Mouse (Mus musculus) hindbrain, embryonic 11.5 days (tissue): Measurements from ENCODE around the gene Gm11549. TPM values are rescaled to one million over a fixed set of nuclear protein-coding genes. Genes with fewer than 3 reads are reported as not detected.
A peak's percentile ranks its signal among the peaks of the same experiment; 100 is the strongest.

ENCODE experiments used
- ATAC-seq: fragments of 200-750 bp; cut with Nextera tagmentation; 2 replicates; pipeline ENCODE4 v1.8.0; 2017; ENCODE audit warnings: mild to moderate bottlenecking, moderate TSS enrichment, moderate library complexity; ENCODE audit not compliant: low FRiP score
- DNase-seq: peaks from one replicate; pipeline ENCODE4 v3.0.0-alpha.2; 2015; ENCODE audit warnings: low spot score
- H3K27ac ChIP-seq: fragments of 300-500 bp; sonication (generic); 2 replicates; pipeline ENCODE4 v1.5.1; 2014; ENCODE audit warnings: mild to moderate bottlenecking, low read depth, low read length
- H3K27me3 ChIP-seq: fragments of 300-500 bp; sonication (generic); 2 replicates; pipeline ENCODE4 v1.6.1; 2014; ENCODE audit warnings: mild to moderate bottlenecking, low read length, moderate library complexity, mixed read lengths; ENCODE audit not compliant: control insufficient read depth, insufficient read depth
- H3K36me3 ChIP-seq: fragments of 300-500 bp; sonication (generic); 2 replicates; pipeline ENCODE4 v1.6.1; 2014; ENCODE audit warnings: mild to moderate bottlenecking, low read length, moderate library complexity, mixed read lengths; ENCODE audit not compliant: control insufficient read depth, insufficient read depth
- H3K4me1 ChIP-seq: fragments of 300-500 bp; sonication (generic); replicated peaks from 2 replicates; pipeline ENCODE4 v1.6.1; 2014; ENCODE audit warnings: low read length, mixed read lengths; ENCODE audit not compliant: control insufficient read depth, insufficient read depth
- H3K4me2 ChIP-seq: fragments of 300-500 bp; sonication (generic); replicated peaks from 2 replicates; pipeline ENCODE4 v1.6.1; 2014; ENCODE audit warnings: mild to moderate bottlenecking, low read depth, low read length
- H3K4me3 ChIP-seq: fragments of 300-500 bp; sonication (generic); 2 replicates; pipeline ENCODE4 v1.5.1; 2014; ENCODE audit warnings: low read depth, low read length
- H3K9ac ChIP-seq: fragments of 300-500 bp; sonication (generic); 2 replicates; pipeline ENCODE4 v1.6.1; 2014; ENCODE audit warnings: low read depth, low read length
- H3K9me3 ChIP-seq: fragments of 300-500 bp; sonication (generic); 2 replicates; pipeline ENCODE4 v1.6.1; 2016; ENCODE audit warnings: low read length; ENCODE audit not compliant: control insufficient read depth
- WGBS: fragments of 180-500 bp; shearing (Covaris S2); extraction: QIAGEN DNeasy Blood & Tissue Kit; methylation state at CpG from one replicate; pipeline ENCODE4 v1.1.7; 2014; 5-methylcytosine and 5-hydroxymethylcytosine counted together
- polyA plus RNA-seq: library from polyadenylated mRNA; unstranded; fragments of >200 nt; fragmentation: Nextera tagmentation; extraction: Ambion mirVana; gene quantifications from 2 replicates; pipeline ENCODE4 v1.2.1, GENCODE M21; 2014

Gm11549 gene
- polyA plus RNA-seq, 1 experiment from 2014 or later: 0.34 TPM

GRCm38 (mm10) chr3:36531242-36531641 is 9.6 kb upstream of the Gm11549 start:
- WGBS: 39% methylated on average over 2 of the region's 2 CpGs
- Histone ChIP-seq H3K4me3 (no peak overlapping the region), H3K9ac (no peak overlapping the region), H3K4me1 (peaks cover 2% of the 10 kb centered on the region; the same call in 1 of the 2 replicates), H3K9me3 (no peaks in the 10 kb centered on the region), H3K4me2 (no peak overlapping the region), H3K27ac (no peak overlapping the region), H3K36me3 (no peaks in the 10 kb centered on the region), H3K27me3 (no peaks in the 10 kb centered on the region; the same call in 1 of the 2 replicates)
- ATAC-seq (no peak), DNase-seq (no peak)

DNA sequence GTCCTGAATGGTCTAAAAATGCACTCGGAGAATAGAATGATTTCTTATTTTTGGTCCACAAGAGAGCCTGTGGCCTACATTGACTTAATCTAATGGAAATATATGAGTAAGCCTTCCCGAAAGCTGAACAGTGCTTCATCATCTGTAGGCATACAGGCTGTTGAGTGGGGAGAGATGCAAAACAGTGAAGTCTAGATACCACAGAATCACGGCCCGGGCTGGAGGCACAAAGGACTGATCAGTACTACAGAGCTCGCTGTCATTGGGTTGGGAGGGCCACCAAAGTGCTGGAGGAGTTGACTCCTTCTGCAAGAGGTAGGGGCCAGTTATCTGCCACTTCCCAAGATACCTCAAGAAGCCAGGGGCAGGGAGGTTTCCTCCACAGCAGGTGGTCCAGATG is 9.2 kb upstream of the Gm11549 start:
- H3K4me3 ChIP-seq: no peak overlapping the region
- no peak overlapping the region for H3K4me2 ChIP-seq
- no peak for DNase-seq
- ATAC-seq: no peak
- H3K27ac ChIP-seq: no peak overlapping the region
- no peaks in the 10 kb centered on the region for H3K9me3 ChIP-seq
- no peak overlapping the region for H3K9ac ChIP-seq
- H3K27me3 ChIP-seq: no peaks in the 10 kb centered on the region; the same call in 1 of the 2 replicates
- WGBS: 74% methylated on average over 5 of the region's 5 CpGs
- H3K4me1 ChIP-seq: peaks cover 2% of the 10 kb centered on the region; the same call in 1 of the 2 replicates
- H3K36me3 ChIP-seq: no peaks in the 10 kb centered on the region

DNA sequence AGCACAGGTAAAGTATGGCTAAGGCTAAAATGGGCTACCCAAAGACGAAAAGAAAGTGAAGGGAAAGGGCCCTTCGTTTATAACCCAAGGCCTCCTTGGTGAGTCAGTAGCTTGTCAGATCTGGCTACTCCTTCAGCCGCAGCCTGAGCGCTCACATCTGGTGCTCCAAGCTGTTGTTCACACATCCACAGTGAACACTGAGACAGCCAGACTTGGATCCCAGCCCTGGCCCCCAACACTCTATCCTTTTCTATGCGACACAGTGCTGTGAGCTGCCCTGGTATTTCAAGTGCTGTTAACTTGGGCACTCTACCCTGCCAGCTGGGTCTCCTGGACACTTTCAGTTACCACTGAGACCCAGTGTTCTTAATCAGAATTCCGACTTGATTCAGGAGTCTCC is 8.7 kb upstream of the Gm11549 start:
- no peaks in the 10 kb centered on the region for H3K9me3 ChIP-seq
- no peak for ATAC-seq
- no peak for DNase-seq
- H3K4me3 ChIP-seq: no peak overlapping the region
- peaks cover 2% of the 10 kb centered on the region; the same call in 1 of the 2 replicates for H3K4me1 ChIP-seq
- H3K27ac ChIP-seq: no peak overlapping the region
- H3K9ac ChIP-seq: no peak overlapping the region
- no peak overlapping the region for H3K4me2 ChIP-seq
- WGBS: 91% methylated on average over 6 of the region's 6 CpGs
- H3K27me3 ChIP-seq: no peaks in the 10 kb centered on the region; the same call in 1 of the 2 replicates
- H3K36me3 ChIP-seq: no peaks in the 10 kb centered on the region

- H3K4me2 ChIP-seq: no peak overlapping the region
- peaks cover 12% of the 10 kb centered on the region for H3K27me3 ChIP-seq
- no peaks in the 10 kb centered on the region for H3K4me1 ChIP-seq
- no peaks in the 10 kb centered on the region for H3K9me3 ChIP-seq
- no peaks in the 10 kb centered on the region for H3K36me3 ChIP-seq
- no peak for DNase-seq
- no peak overlapping the region for H3K27ac ChIP-seq
- no peak overlapping the region for H3K4me3 ChIP-seq
- 79% methylated on average over 3 of the region's 3 CpGs for WGBS
- no peak for ATAC-seq
- no peak overlapping the region for H3K9ac ChIP-seq
These were observed 2.9 kb upstream of the Gm11549 start for GRCm38 (mm10) chr3:36524466-36524865.

GRCm38 (mm10) chr3:36522137-36522536 is 524 bp upstream of the Gm11549 start:
- H3K27me3 ChIP-seq: peaks cover 12% of the 10 kb centered on the region
- ATAC-seq: no peak
- no peak overlapping the region for H3K9ac ChIP-seq
- H3K36me3 ChIP-seq: no peaks in the 10 kb centered on the region
- H3K4me2 ChIP-seq: no peak overlapping the region
- DNase-seq: peak; percentile 21
- H3K27ac ChIP-seq: no peak overlapping the region
- no peak overlapping the region for H3K4me3 ChIP-seq
- no peaks in the 10 kb centered on the region for H3K4me1 ChIP-seq
- WGBS: 6% methylated on average over 4 of the region's 4 CpGs
- no peaks in the 10 kb centered on the region for H3K9me3 ChIP-seq

- Histone ChIP-seq H3K27ac (no peak overlapping the region), H3K9me3 (no peaks in the 10 kb centered on the region), H3K9ac (no peak overlapping the region), H3K36me3 (no peaks in the 10 kb centered on the region), H3K4me3 (no peak overlapping the region), H3K4me2 (no peak overlapping the region), H3K27me3 (peaks cover 9% of the 10 kb centered on the region), H3K4me1 (no peaks in the 10 kb centered on the region)
- no peak for ATAC-seq
- DNase-seq: no peak
- WGBS: 94% methylated on average over 9 of the region's 9 CpGs
These were observed 5.4 kb downstream of the Gm11549 start for GRCm38 (mm10) chr3:36516196-36516595.

GRCm38 (mm10) chr3:36511491-36511890 is 10.1 kb downstream of the Gm11549 start:
- ATAC-seq: no peak
- 94% methylated on average over 6 of the region's 6 CpGs for WGBS
- Histone ChIP-seq H3K4me1 (no peaks in the 10 kb centered on the region), H3K36me3 (no peaks in the 10 kb centered on the region), H3K9ac (no peak overlapping the region), H3K9me3 (no peaks in the 10 kb centered on the region), H3K27ac (no peak overlapping the region), H3K4me2 (no peak overlapping the region), H3K27me3 (no peaks in the 10 kb centered on the region), H3K4me3 (no peak overlapping the region)
- no peak for DNase-seq

DNA sequence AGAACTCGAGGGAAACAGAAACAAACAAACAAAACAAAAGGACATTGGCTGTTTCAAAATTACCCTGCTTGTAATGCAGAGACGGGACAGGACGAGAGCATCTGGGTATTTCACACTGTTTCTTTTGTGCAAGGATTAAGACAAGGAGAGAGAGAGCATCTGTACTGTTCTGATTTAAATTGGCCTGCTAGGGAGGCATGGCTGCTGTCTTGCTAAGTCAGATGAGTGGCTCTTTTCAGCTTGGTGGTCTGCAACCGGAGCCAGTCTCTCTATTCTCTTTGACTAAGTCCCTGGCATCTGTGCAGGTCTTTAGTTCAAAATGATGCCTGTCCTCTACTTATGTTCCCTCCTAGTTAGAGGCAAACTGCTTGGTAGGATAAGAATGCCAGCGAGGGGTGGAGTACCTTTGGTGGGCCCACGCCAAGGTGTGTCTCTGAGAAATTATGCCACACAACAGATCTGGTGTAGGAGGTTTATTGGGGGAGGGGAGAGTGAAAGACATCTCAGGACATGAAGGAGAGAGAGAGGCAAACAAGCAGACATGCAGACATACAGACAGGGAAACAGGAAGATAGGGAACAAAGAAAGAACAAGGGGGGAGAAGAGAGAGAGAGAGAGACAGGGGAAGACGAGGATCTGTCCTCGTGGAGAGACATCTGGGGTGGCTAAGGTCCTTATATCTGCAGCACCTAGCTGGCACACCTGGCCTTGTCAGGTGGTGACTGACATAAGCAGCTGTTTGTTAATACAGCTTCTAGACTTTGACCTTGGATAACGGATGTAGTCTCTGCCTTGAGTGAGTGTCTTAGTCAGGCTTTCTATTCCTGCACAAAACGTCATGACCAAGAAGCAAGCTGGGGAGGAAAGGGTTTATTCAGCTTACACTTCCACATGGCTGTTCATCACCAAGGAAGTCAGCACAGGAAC is 15.5 kb downstream of the Gm11549 start:
- H3K4me3 ChIP-seq: no peak overlapping the region
- WGBS: 65% methylated on average over 10 of the region's 10 CpGs
- ATAC-seq (no peak), DNase-seq (no peak)
- 0 out of 2 replicates have a peak overlapping the region, but pooled peaks have one; percentile 3 for H3K27ac ChIP-seq
- H3K36me3 ChIP-seq: no peaks in the 10 kb centered on the region
- H3K4me2 ChIP-seq: no peak overlapping the region
- no peak overlapping the region for H3K9ac ChIP-seq
- H3K27me3 ChIP-seq: no peaks in the 10 kb centered on the region
- no peaks in the 10 kb centered on the region for H3K4me1 ChIP-seq
- H3K9me3 ChIP-seq: no peaks in the 10 kb centered on the region

GRCm38 (mm10) chr3:36505306-36505705 is 16.3 kb downstream of the Gm11549 start:
- Histone ChIP-seq H3K9me3 (no peaks in the 10 kb centered on the region), H3K4me3 (no peak overlapping the region), H3K27ac (no peak overlapping the region), H3K4me1 (no peaks in the 10 kb centered on the region), H3K27me3 (no peaks in the 10 kb centered on the region), H3K9ac (no peak overlapping the region), H3K36me3 (no peaks in the 10 kb centered on the region), H3K4me2 (no peak overlapping the region)
- ATAC-seq: no peak
- no peak for DNase-seq
- 83% methylated on average over 8 of the region's 8 CpGs for WGBS
